Mouse (Mus musculus): ENCODE results near the gene Pgap1. TPM values are rescaled to one million over a fixed set of nuclear protein-coding genes. Genes with fewer than 3 reads are reported as not detected.

The Pgap1 gene
- polyA plus RNA-seq (2015; fragmentation: Nextera tagmentation; extraction: Ambion mirVana) = 5.9 and 6.3 TPM in 2 replicates

DNA sequence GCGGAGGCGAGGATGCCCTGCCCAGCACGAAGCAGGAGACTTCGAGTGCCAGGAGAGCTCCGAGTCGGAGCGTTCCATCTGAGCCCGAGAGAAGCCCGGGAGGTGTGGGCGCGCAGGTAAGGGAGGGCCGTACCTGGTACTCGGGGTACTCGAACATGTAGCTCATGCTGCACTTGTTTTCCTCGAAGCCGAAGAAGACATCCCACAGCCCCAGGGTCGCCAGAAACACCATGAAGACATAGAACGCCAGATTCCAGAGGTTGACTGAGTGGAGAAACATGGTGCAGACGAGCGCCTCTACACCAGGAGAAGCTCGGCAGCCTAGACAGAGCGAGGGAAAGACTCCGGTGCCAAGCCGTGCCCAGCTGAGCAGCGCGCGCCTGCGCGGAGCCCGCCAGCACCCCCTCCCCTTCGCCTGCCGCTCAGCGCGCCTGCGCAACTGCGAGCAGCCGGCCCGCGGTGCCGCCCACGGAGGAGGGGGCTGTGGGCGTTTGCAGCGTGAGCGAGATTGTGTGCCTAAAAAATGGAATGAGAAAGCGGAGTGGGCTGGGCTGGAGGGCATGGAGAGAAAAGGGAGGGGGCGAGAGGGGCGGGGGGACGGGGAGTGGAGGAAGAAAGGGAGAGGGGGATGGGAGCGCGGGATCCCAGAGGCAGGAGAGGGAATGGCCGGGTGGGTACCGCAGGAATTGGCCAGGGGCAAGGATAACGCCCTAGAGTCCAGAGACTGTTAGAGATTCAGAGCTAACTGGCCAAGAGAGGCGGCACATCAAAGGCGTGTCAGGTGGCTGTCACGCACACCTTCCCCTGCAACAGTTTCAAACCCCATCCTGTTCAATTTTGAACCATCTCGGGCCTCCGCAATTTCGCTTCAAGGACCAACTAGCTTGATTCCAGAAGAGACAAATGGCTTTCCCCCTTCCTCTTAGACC is at the start of gene Pgap1:
Pgap1 (minus strand) TSS at position 384 of the 929 bp plus-strand sequence.
- Histone ChIP-seq H3K27me3 (ENCODE audit: control insufficient read depth, insufficient read depth, low read depth, low read length) (no peaks in the 10 kb centered on the region), H3K4me3 (ENCODE audit: low read length) (peak within 1 kb of the TSS; percentile 86), H3K9me3 (ENCODE audit: control insufficient read depth, low read length) (no peaks in the 10 kb centered on the region), H3K9ac (ENCODE audit: low read length) (peak within 1 kb of the TSS; percentile 82), H3K36me3 (ENCODE audit: control insufficient read depth, insufficient read depth, low read length) (no peaks in the 10 kb centered on the region), H3K27ac (ENCODE audit: low read length) (peak within 1 kb of the TSS; percentile 79), H3K4me1 (replicated peaks; ENCODE audit: control insufficient read depth, insufficient read depth, low read length) (no peaks in the 10 kb centered on the region), H3K4me2 (ENCODE audit: low read depth, low read length) (peak within 1 kb of the TSS; percentile 98)
- under 1% methylated on average over 52 of the region's 59 CpGs for WGBS
- peak; percentile 100 for ATAC-seq (ENCODE audit: low read depth)

DNA sequence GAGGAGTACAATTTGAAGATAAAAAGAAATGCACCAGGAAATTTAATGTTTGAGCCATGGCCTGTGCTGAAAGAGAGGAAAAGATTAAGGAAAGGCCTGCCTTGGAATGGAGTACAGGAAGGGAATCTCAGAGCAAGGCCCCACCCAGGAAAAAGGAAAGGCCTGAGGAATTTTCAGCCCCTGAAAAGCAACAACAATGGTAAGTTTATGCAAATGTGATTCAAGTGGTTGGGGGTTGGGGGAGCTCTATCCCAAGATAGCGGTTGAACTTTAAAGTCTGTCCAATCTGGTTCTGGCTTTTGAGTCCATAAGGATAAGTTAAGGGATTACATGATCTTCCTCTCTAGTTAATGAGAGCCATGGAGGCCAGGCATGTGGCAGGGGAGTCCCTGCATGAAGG is 49.5 kb upstream of the Pgap1 start:
- no peaks in the 10 kb centered on the region for H3K36me3 ChIP-seq (ENCODE audit: control insufficient read depth, insufficient read depth, low read length)
- no peak overlapping the region for H3K27ac ChIP-seq (ENCODE audit: low read length)
- no peak overlapping the region for H3K9ac ChIP-seq (ENCODE audit: low read length)
- no peaks in the 10 kb centered on the region for H3K27me3 ChIP-seq (ENCODE audit: control insufficient read depth, insufficient read depth, low read depth, low read length)
- ATAC-seq (ENCODE audit: low read depth) = no peak
- 88% methylated on average over 1 of the region's 1 CpGs for WGBS
- H3K9me3 ChIP-seq (ENCODE audit: control insufficient read depth, low read length) = no peaks in the 10 kb centered on the region
- H3K4me3 ChIP-seq (ENCODE audit: low read length) = no peak overlapping the region
- peaks cover 1% of the 10 kb centered on the region; the same call in 1 of the 2 replicates for H3K4me1 ChIP-seq (replicated peaks; ENCODE audit: control insufficient read depth, insufficient read depth, low read length)
- no peak overlapping the region for H3K4me2 ChIP-seq (ENCODE audit: low read depth, low read length)

GRCm38 (mm10) chr1:54601692-54602091 is 44.2 kb upstream of the Pgap1 start:
- no peak overlapping the region for H3K27ac ChIP-seq (ENCODE audit: low read length)
- H3K27me3 ChIP-seq (ENCODE audit: control insufficient read depth, insufficient read depth, low read depth, low read length) = no peaks in the 10 kb centered on the region
- H3K4me1 ChIP-seq (replicated peaks; ENCODE audit: control insufficient read depth, insufficient read depth, low read length) = no peaks in the 10 kb centered on the region
- 93% methylated on average over 9 of the region's 9 CpGs for WGBS
- H3K4me2 ChIP-seq (ENCODE audit: low read depth, low read length) = no peak overlapping the region
- no peak for ATAC-seq (ENCODE audit: low read depth)
- H3K4me3 ChIP-seq (ENCODE audit: low read length) = no peak overlapping the region
- H3K9ac ChIP-seq (ENCODE audit: low read length) = no peak overlapping the region
- no peaks in the 10 kb centered on the region for H3K9me3 ChIP-seq (ENCODE audit: control insufficient read depth, low read length)
- no peaks in the 10 kb centered on the region for H3K36me3 ChIP-seq (ENCODE audit: control insufficient read depth, insufficient read depth, low read length)

DNA sequence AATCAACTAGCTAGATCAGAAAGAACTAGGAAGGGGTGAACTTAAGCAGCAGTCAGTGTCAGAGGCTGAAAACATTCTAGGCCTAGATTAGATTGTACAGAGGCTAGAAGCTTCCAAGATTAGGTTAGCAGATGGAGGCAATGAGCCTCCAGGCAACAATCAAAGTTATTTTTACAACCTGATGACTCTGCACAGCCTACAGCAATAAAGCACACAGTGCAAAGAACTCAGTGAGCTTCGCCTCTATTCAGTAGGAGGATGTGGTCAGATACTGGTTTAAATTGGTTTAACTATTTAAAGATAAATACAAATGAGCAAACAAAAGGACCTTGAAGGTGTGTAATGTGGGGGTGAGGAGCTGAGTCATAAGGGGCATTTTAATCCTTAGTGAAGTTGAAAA is 42.8 kb upstream of the Pgap1 start:
- Histone ChIP-seq H3K36me3 (ENCODE audit: control insufficient read depth, insufficient read depth, low read length) (no peaks in the 10 kb centered on the region), H3K27ac (ENCODE audit: low read length) (no peak overlapping the region), H3K9ac (ENCODE audit: low read length) (no peak overlapping the region), H3K4me2 (ENCODE audit: low read depth, low read length) (no peak overlapping the region), H3K9me3 (ENCODE audit: control insufficient read depth, low read length) (no peaks in the 10 kb centered on the region), H3K4me3 (ENCODE audit: low read length) (no peak overlapping the region), H3K27me3 (ENCODE audit: control insufficient read depth, insufficient read depth, low read depth, low read length) (no peaks in the 10 kb centered on the region), H3K4me1 (replicated peaks; ENCODE audit: control insufficient read depth, insufficient read depth, low read length) (no peaks in the 10 kb centered on the region)
- WGBS = 60% methylated on average over 1 of the region's 1 CpGs
- ATAC-seq (ENCODE audit: low read depth) = no peak

GRCm38 (mm10) chr1:54597594-54598217 is 40.2 kb upstream of the Pgap1 start:
- Histone ChIP-seq H3K4me2 (ENCODE audit: low read depth, low read length) (no peak overlapping the region), H3K9ac (ENCODE audit: low read length) (no peak overlapping the region), H3K4me1 (replicated peaks; ENCODE audit: control insufficient read depth, insufficient read depth, low read length) (no peaks in the 10 kb centered on the region), H3K27me3 (ENCODE audit: control insufficient read depth, insufficient read depth, low read depth, low read length) (no peaks in the 10 kb centered on the region), H3K27ac (ENCODE audit: low read length) (no peak overlapping the region), H3K36me3 (ENCODE audit: control insufficient read depth, insufficient read depth, low read length) (no peaks in the 10 kb centered on the region), H3K9me3 (ENCODE audit: control insufficient read depth, low read length) (no peaks in the 10 kb centered on the region), H3K4me3 (ENCODE audit: low read length) (no peak overlapping the region)
- ATAC-seq (ENCODE audit: low read depth) = no peak
- 49% methylated on average over 4 of the region's 4 CpGs for WGBS

GRCm38 (mm10) chr1:54596151-54596550 is 38.7 kb upstream of the Pgap1 start:
- H3K9ac ChIP-seq (ENCODE audit: low read length) = no peak overlapping the region
- 77% methylated on average over 2 of the region's 2 CpGs for WGBS
- ATAC-seq (ENCODE audit: low read depth) = no peak

GRCm38 (mm10) chr1:54587076-54587475 is 29.6 kb upstream of the Pgap1 start:
- H3K9me3 ChIP-seq (ENCODE audit: control insufficient read depth, low read length) = no peaks in the 10 kb centered on the region
- H3K4me2 ChIP-seq (ENCODE audit: low read depth, low read length) = no peak overlapping the region
- ATAC-seq (ENCODE audit: low read depth) = no peak

More at GRCm38 (mm10) chr1:54596151-54596550, 38.7 kb upstream of the Pgap1 start:
- Histone ChIP-seq H3K9me3 (ENCODE audit: control insufficient read depth, low read length) (no peaks in the 10 kb centered on the region), H3K27me3 (ENCODE audit: control insufficient read depth, insufficient read depth, low read depth, low read length) (no peaks in the 10 kb centered on the region), H3K4me3 (ENCODE audit: low read length) (no peak overlapping the region), H3K36me3 (ENCODE audit: control insufficient read depth, insufficient read depth, low read length) (no peaks in the 10 kb centered on the region), H3K27ac (ENCODE audit: low read length) (no peak overlapping the region), H3K4me2 (ENCODE audit: low read depth, low read length) (no peak overlapping the region), H3K4me1 (replicated peaks; ENCODE audit: control insufficient read depth, insufficient read depth, low read length) (no peaks in the 10 kb centered on the region)

GRCm38 (mm10) chr1:54585971-54586555 is 28.6 kb upstream of the Pgap1 start:
- Histone ChIP-seq H3K4me3 (ENCODE audit: low read length) (no peak overlapping the region), H3K9ac (ENCODE audit: low read length) (no peak overlapping the region)
- WGBS = 56% methylated on average over 5 of the region's 5 CpGs

More at GRCm38 (mm10) chr1:54587076-54587475, 29.6 kb upstream of the Pgap1 start:
- Histone ChIP-seq H3K9ac (ENCODE audit: low read length) (no peak overlapping the region), H3K4me3 (ENCODE audit: low read length) (no peak overlapping the region), H3K4me1 (replicated peaks; ENCODE audit: control insufficient read depth, insufficient read depth, low read length) (no peaks in the 10 kb centered on the region), H3K27ac (ENCODE audit: low read length) (no peak overlapping the region), H3K36me3 (ENCODE audit: control insufficient read depth, insufficient read depth, low read length) (no peaks in the 10 kb centered on the region), H3K27me3 (ENCODE audit: control insufficient read depth, insufficient read depth, low read depth, low read length) (no peaks in the 10 kb centered on the region)
- 88% methylated on average over 5 of the region's 5 CpGs for WGBS

GRCm38 (mm10) chr1:54585278-54585846 is 27.9 kb upstream of the Pgap1 start:
- 47% methylated on average over 9 of the region's 9 CpGs for WGBS
- no peak for ATAC-seq (ENCODE audit: low read depth)
- Histone ChIP-seq H3K27ac (ENCODE audit: low read length) (no peak overlapping the region), H3K4me3 (ENCODE audit: low read length) (no peak overlapping the region), H3K9ac (ENCODE audit: low read length) (no peak overlapping the region), H3K4me1 (replicated peaks; ENCODE audit: control insufficient read depth, insufficient read depth, low read length) (no peaks in the 10 kb centered on the region), H3K4me2 (ENCODE audit: low read depth, low read length) (no peak overlapping the region), H3K9me3 (ENCODE audit: control insufficient read depth, low read length) (no peaks in the 10 kb centered on the region), H3K36me3 (ENCODE audit: control insufficient read depth, insufficient read depth, low read length) (no peaks in the 10 kb centered on the region), H3K27me3 (ENCODE audit: control insufficient read depth, insufficient read depth, low read depth, low read length) (no peaks in the 10 kb centered on the region)

More at GRCm38 (mm10) chr1:54585971-54586555, 28.6 kb upstream of the Pgap1 start:
- no peaks in the 10 kb centered on the region for H3K9me3 ChIP-seq (ENCODE audit: control insufficient read depth, low read length)
- no peak overlapping the region for H3K4me2 ChIP-seq (ENCODE audit: low read depth, low read length)
- ATAC-seq (ENCODE audit: low read depth) = no peak
- no peaks in the 10 kb centered on the region for H3K27me3 ChIP-seq (ENCODE audit: control insufficient read depth, insufficient read depth, low read depth, low read length)
- H3K36me3 ChIP-seq (ENCODE audit: control insufficient read depth, insufficient read depth, low read length) = no peaks in the 10 kb centered on the region
- no peaks in the 10 kb centered on the region for H3K4me1 ChIP-seq (replicated peaks; ENCODE audit: control insufficient read depth, insufficient read depth, low read length)
- H3K27ac ChIP-seq (ENCODE audit: low read length) = no peak overlapping the region

All from lung, embryonic 16.5 days (tissue).